Mouse (Mus musculus) gastrocnemius, adult 2 months (tissue): ENCODE data around the gene Ice1. TPM values are rescaled to one million over a fixed set of nuclear protein-coding genes. Genes with fewer than 3 reads are reported as not detected.

Experiments used
- DNase-seq: peaks from one replicate; pipeline ENCODE4 v3.0.0; 2022
- H3K27ac ChIP-seq: fragments of 200-600 bp; 2 replicates; pipeline ENCODE4 v1.8.1; 2022; ENCODE audit warnings: mild to moderate bottlenecking
- H3K4me3 ChIP-seq: fragments of 200-600 bp; 2 replicates; pipeline ENCODE4 v1.8.1; 2022; ENCODE audit warnings: mild to moderate bottlenecking, moderate library complexity
- CTCF ChIP-seq: fragments of 200-600 bp; IDR thresholded peaks from 2 replicates; pipeline ENCODE4 v1.8.1; 2022; ENCODE audit warnings: antibody characterized with exemption, mild to moderate bottlenecking, moderate library complexity
- intact Hi-C: fragments of 180-260 bp; cut with DNase I; formaldehyde crosslinking; loops from one replicate; pipeline ENCODE4 v1.15.1; 2025
- total RNA-seq, 2 experiments: library from RNA; stranded (reverse); gene quantifications; 2 replicates each; pipeline ENCODE4 v1.2.3; 2021

The Ice1 gene
- total RNA-seq, 2 experiments from 2014 or later = 17.1 to 22.8 TPM

DNA sequence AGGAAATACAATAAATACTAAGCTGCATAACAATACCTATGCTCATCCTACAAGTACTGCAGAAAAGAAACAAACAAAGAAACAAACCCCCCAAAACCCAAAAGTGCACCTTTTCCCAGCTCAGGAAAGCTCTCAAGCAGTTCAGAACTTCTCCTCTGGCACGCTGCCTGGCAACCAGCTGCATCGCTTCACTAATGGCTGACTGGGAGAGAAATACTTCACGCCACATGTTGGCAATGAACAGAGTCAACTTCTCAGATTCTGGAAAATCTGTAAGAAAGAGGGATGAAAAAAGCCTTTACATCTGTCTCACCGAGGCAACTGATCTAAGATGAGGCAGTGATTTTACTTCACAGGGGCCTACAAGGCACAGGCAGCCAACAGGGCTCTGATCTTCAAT, 38.5 kb downstream of the Ice1 start:
- H3K4me3 ChIP-seq = no peak overlapping the region
- TF ChIP-seq CTCF = no peak
- intact Hi-C loops = no loop called here
- no peak for DNase-seq
- no peak overlapping the region for H3K27ac ChIP-seq

DNA sequence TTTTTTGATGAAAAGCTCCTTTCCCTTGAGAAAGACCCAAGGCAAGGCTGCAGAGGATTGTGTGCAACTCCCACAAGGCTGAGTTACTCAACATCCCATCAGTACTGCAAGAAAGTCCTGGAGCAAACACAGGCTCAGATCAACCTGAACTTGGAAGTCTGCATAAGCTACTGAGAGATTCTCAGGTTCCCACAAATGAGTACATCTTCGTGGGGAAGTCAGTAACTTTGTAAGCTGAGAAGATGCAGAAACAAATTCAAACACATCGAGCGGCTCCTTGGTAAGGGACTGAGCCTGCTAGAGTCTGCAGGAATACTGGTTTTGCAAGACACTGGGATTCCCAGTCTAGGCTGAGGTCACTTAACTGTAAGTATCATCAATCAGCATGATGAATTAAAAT, 40.5 kb downstream of the Ice1 start:
- Histone ChIP-seq H3K27ac (no peak overlapping the region), H3K4me3 (no peak overlapping the region)
- no peak for TF ChIP-seq CTCF
- DNase-seq = no peak
- intact Hi-C loops = no loop called here

DNA sequence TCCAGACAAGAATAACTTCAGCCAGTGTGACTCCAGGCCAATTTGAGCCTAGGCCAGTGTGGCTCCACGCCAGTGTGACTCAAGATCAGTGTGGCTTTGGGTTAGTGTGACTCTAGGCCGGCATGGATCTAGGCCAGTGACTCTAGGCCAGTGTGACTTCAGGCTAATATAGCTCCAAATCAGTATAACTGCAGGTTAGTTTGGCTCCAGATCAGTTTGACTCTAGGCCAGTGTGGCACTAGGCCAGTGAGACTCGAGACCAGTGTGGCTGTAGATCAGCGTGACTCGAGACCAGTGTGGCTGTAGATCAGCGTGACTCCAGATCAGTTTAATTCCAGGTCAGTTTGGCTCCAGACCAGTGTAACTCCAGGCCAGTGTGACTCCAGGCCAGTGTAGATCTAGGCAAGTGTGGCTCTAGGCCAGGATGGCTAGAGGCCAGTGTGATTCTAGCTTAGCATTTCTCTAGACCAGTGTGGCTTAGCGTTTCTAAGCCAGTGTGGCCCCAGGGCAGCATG, 47.1 kb downstream of the Ice1 start:
- H3K4me3 ChIP-seq = no peak overlapping the region
- peak; percentile 95 for DNase-seq
- peak overlapping the region; percentile 58 for H3K27ac ChIP-seq
- no peak for TF ChIP-seq CTCF
- intact Hi-C loops = loop anchor here (5.0 kb wide), 1 partner anchor 47 kb away; the partner anchor contains the start of gene Ice1

DNA sequence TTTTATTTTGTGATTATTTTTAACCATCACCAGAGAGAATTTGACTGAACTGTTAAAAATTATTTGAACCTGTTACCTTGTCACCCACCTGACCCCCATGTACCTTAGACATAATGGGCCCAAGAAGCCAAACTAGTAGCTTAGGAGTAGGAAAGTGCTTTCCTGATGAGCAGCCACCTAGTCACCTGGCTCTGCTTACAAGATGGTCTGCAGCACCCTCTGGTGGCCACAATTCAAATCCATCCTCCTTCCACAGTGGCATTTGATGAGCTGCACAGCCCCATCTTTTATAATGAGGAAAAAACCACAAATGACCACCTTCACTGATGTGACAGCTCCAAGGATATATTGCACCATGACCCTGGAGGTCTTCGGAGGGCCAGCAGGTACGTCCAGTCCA, 50.5 kb downstream of the Ice1 start:
- intact Hi-C loops = loop anchor here (5.0 kb wide), 1 partner anchor 890 kb away; no protein-coding TSS in a partner anchor
- no peak overlapping the region for H3K4me3 ChIP-seq
- peak; percentile 77 for TF ChIP-seq CTCF
- no peak overlapping the region for H3K27ac ChIP-seq
- peak; percentile 50 for DNase-seq

DNA sequence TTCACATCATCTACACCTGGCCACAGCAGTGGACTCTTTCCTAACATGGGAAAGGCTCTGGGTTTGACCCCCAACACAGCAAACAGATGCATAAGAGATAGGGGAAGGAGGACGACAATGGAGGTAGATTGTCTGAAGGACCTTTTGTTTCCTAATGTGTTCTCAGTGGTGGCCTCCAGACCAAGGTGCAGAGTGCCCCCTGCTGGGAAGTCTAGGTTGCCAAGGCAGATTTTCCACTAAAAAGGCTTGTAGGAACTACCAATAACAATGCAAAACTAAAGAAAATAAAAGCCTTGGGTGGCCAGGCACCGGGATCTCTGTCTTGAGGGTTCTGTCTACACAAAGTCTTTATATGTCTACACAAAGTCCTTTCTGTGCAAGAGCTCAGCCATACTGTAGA, 54.9 kb downstream of the Ice1 start:
- TF ChIP-seq CTCF = peak; percentile 57
- H3K27ac ChIP-seq = no peak overlapping the region
- intact Hi-C loops = no loop called here
- no peak overlapping the region for H3K4me3 ChIP-seq
- DNase-seq = no peak

DNA sequence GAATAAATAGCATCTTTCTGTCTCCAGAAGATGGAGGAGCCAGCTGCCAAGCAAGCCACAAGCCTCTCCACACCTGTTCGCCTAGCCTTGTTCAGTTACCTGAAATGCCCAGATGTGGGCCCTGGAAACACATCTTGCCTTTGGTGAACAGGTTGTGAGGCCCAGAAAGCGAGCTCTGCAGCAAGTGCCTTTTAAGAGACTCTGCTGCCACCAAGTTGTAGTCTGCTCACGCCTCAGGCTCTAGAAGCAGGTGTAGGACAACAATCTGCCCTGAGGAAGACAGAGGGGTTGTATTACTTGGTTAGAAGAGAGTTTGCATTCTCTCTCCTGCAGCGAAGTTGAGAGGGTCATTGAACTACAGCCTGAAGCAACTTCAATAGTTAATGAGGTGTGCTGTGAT, 55.9 kb downstream of the Ice1 start:
- intact Hi-C loops = no loop called here
- no peak for TF ChIP-seq CTCF
- DNase-seq = no peak
- Histone ChIP-seq H3K4me3 (no peak overlapping the region), H3K27ac (no peak overlapping the region)

DNA sequence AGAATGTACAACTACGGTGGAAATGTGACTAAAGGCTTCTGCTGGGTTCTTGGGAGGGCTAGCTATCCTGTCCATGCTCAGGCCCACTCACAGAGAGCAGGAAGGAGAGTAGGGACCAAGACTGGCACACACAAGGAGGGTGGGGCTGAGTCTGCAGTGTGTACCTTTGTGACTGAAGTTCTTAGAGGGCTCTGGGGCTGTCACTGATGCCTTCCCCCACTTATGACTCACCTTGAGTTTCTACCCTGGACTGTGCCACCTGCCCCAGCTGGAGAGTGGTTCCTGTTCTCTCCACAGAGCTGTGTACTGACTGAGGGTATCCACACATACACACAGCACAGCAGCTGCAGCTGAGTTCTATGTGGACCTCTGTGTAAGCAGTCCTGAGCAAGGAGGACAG, 63.2 kb downstream of the Ice1 start:
- Histone ChIP-seq H3K4me3 (no peak overlapping the region), H3K27ac (no peak overlapping the region)
- intact Hi-C loops = no loop called here
- DNase-seq = no peak
- no peak for TF ChIP-seq CTCF

DNA sequence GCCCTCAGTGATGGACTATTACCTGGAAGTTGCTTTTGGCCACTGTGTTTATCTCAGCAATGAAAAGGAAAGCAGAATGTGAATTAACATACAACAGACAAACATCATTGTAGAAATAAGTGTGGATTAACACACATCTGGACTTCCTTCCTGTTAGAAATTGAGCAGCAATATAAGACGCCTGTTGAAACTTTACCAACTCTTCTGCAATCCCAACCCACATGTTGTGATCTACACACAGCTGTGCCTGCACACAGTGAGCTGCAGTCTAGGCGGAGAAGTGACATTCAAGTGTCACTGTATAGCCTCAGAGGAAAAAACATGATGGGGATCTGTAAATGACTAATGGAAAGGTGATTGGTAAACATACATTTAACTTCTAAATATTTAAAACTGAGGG, 69.5 kb downstream of the Ice1 start:
- no peak for TF ChIP-seq CTCF
- Histone ChIP-seq H3K4me3 (no peak overlapping the region), H3K27ac (no peak overlapping the region)
- no peak for DNase-seq
- intact Hi-C loops = no loop called here

DNA sequence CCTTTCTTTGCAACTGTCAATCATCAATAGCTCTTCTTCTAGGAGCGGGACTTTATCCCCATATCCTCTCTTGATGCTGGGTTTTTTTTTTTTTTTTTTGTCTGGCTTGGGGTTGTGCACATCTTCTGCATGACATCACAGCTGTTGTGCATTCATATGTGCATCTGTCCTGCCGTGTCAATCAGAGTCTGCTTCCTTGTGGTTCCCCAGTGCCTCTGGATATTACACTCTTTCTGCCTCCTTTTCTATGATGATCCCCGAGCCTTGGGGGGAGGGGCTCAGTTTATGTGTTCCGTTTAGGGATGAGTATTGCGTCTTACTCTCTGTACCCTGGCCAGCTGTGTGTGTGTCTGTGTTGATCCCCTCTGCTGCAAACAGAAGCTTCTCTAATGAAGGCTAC, 84.0 kb downstream of the Ice1 start:
- no peak overlapping the region for H3K4me3 ChIP-seq
- DNase-seq = no peak
- H3K27ac ChIP-seq = no peak overlapping the region
- intact Hi-C loops = no loop called here
- no peak for TF ChIP-seq CTCF

DNA sequence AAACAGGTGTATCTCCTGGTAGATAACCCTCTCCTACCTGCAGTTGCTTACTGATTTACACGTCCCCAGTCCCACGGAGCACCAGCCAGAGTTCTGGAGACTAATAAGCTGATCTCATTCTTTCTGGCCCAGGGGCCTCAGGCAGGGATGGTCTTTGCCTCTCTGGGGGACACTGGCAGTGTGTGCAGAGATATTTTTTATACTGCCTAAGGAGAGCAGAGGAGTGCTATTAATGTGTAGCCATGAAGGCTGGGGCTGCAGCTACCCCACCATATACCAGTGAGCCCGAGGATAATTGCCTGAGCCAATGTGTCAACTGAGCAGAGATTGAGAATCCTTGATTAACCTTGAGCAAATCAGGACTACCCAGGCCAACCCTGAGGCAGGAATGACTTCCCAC, 90.0 kb downstream of the Ice1 start:
- no peak overlapping the region for H3K27ac ChIP-seq
- intact Hi-C loops = no loop called here
- DNase-seq = no peak
- no peak overlapping the region for H3K4me3 ChIP-seq
- no peak for TF ChIP-seq CTCF

DNA sequence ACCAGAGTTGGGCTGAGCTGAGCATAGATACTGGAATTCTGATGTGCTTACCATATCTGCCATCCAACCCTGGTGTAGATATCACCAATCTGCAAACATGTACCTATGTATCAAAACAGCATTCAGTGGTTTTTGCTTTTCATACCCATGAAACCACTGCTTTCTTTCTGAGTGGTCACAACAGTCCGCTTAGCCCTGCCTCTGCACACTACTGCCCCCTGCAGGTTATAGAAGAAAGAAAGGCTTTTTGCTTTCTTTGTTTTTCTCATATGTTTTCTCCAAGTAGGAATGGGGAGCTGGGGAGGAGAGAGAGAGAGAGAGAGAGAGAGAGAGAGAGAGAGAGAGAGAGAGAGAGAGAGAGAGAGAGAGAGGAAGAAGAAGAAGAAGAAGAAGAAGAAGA, 92.2 kb downstream of the Ice1 start:
- TF ChIP-seq CTCF = peak; percentile 54
- DNase-seq = no peak
- no peak overlapping the region for H3K4me3 ChIP-seq
- H3K27ac ChIP-seq = no peak overlapping the region
- intact Hi-C loops = no loop called here

DNA sequence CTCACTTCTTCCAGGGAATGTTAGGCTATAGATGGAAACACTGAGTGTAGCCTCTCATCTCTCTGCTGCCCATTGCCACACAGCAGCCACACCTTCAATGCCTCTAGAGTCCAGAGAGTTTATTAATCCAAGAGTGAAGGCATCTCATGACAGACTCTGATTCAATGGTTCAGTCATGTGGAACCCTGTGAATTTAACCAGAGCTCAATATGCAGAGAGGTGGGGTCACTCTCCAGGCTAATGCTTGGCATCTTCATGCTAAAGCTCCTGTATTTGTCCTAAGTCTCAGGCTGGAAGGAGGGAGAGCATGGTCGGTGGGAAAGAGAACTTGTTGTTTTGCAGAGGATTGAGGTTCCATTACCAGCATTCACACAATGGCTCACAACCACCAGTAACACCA, 97.6 kb downstream of the Ice1 start:
- DNase-seq = no peak
- intact Hi-C loops = no loop called here
- no peak for TF ChIP-seq CTCF
- Histone ChIP-seq H3K27ac (no peak overlapping the region), H3K4me3 (no peak overlapping the region)

DNA sequence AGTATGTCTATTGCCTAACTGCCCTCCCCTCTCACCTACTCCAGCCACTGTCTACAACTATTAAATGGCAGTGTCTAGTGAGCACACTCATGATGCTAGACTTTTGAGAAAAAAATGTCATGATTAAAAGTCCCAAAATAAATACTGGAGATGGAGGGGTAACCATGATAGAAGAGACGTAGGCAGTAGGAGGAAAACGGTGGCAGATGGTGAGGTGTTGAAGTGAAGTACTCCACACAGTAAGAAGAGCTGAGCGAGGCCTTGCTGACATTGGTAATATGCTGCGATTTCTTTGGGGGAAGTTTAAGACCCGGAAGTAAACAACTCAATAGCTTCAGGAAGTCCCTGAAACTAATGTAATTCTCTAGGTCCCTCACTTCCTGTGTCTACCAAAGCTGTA, 104.0 kb downstream of the Ice1 start:
- Histone ChIP-seq H3K27ac (no peak overlapping the region), H3K4me3 (no peak overlapping the region)
- TF ChIP-seq CTCF = no peak
- intact Hi-C loops = no loop called here
- DNase-seq = no peak

DNA sequence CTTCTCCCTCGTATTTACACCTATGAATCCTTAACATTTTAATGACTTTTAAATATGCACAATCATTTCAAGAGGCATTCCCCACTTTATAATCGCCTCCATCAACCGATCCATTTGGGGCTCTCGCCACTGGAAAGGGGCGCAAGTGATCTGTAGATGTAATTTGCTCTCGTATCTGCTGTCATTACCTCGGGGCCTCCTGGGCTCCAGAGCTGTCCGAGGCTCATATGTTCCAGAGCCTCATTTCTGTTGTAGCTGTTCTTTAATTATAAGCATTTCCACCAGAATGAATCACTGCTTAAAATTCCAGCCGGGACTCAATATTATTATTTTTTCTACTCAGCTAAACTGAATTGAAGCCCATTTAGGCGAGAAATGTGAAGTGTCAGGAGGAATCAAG, 104.7 kb downstream of the Ice1 start:
- no peak overlapping the region for H3K27ac ChIP-seq
- no peak for TF ChIP-seq CTCF
- intact Hi-C loops = no loop called here
- DNase-seq = no peak
- H3K4me3 ChIP-seq = no peak overlapping the region

DNA sequence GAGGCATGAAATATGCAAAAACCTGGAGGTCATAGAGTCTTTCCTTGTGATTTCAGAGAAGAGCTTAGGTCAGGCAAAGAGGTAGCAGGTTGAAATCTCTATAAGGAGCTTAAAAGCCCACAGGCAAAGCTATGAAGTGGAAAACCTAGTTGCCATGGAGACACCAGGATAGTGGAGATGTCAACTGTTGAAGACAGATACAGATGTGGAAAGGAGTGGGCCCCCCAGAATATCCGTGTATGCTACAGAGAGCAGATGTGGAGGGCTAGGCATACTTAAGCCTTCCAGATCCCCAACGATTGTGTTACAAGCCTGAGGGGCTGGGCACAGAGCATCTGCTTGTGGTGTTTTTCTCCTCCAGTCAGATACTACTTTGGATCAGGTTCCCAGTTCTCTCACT, 119.8 kb downstream of the Ice1 start:
- no peak for DNase-seq
- no peak overlapping the region for H3K4me3 ChIP-seq
- no peak for TF ChIP-seq CTCF
- intact Hi-C loops = no loop called here
- no peak overlapping the region for H3K27ac ChIP-seq
